Mouse (Mus musculus): ENCODE measurements at regions not wholly inside any gene's neighbourhood (a gene's known extent, or its start where the extent isn't known, plus 50 kb on each side); places are given as distances from the start of the nearest gene placed in this dataset.

DNA sequence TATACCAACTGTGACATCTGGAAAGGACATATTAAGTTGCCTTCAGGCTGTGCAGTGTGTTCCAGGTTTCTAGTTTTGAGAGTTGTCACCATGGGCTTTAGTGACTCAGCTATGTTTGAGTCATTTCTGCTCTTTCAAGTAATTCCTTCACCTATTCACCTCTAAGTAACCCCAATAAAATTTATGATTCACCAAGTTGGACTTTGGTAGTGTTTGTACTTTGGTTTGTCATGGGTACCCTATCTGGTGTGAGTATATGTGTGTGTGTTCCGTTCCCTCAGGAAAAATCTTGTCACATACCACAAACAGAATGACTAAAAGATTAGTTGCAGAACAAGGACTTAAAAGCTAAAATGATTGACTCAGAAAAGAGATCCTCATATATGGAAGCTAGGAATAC lies 76.8 kb upstream of the Crbn start:
- Histone ChIP-seq H3K27ac (no peak overlapping the region), H3K4me2 (replicated peaks) (no peak overlapping the region), H3K9me3 (no peaks in the 10 kb centered on the region), H3K4me3 (no peak overlapping the region), H3K27me3 (no peaks in the 10 kb centered on the region), H3K9ac (no peak overlapping the region), H3K36me3 (no peaks in the 10 kb centered on the region), H3K4me1 (no peaks in the 10 kb centered on the region)
- ATAC-seq (ENCODE audit: low FRiP score, low read depth) = no peak
- 87% methylated on average over 1 of the region's 1 CpGs for WGBS

DNA sequence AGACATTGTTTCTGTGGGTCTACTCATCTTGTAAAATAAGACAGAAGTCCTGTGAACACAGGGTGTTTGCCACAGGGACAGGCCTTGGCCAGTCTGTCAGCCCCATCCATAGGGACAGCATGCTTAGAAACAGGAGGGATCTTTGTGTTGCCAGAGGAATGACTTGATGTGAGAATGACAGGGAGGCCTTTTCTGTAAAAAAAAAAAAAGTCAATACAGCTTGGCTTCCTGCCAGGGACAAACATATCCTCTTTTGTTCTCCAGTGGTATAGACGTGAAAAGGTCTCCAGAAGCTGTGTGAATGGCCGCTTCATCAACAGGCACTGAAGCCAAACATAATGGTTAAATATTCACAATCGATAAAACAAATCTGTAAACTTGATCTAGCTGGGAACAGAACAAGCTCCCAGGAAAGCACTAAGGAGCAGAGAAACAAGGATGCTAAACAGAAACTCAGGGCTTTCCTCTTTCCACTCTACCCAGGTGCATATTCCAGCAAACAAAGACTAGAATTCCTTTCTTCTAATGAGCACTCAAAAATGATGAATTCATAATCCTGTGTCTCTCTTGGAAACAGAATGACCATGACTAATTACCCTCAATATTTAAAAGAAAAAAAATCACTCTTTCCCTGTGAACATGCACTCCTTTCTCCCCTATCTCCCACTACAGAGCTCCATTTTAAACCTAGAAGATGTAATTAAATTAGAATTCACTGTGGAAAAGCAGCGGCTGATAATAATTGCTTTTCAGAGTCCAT lies 92.2 kb upstream of the Crbn start:
- H3K4me3 ChIP-seq = no peak overlapping the region
- no peak overlapping the region for H3K4me2 ChIP-seq (replicated peaks)
- H3K4me1 ChIP-seq = no peaks in the 10 kb centered on the region
- H3K27me3 ChIP-seq = no peaks in the 10 kb centered on the region
- no peak overlapping the region for H3K9ac ChIP-seq
- H3K36me3 ChIP-seq = no peaks in the 10 kb centered on the region
- no peaks in the 10 kb centered on the region for H3K9me3 ChIP-seq
- 75% methylated on average over 4 of the region's 4 CpGs for WGBS
- no peak overlapping the region for H3K27ac ChIP-seq
- no peak for ATAC-seq (ENCODE audit: low FRiP score, low read depth)

DNA sequence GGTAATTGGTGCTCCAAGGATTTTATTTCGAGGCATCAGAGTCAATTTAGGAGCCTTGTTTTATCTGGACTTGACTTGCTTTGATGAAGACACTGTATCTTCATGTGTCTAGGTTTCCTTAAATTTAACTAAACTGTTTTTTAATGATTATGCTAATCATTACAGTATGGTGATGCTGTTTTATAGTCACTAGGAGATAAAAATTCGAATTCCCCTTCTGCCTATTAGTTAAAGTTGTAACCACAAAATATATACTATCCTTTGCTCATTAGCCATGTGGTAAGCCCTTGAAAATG lies 92.7 kb upstream of the Crbn start:
- 46% methylated on average over 2 of the region's 2 CpGs for WGBS
- Histone ChIP-seq H3K4me2 (replicated peaks) (no peak overlapping the region), H3K4me3 (no peak overlapping the region), H3K9ac (no peak overlapping the region), H3K27me3 (no peaks in the 10 kb centered on the region), H3K27ac (no peak overlapping the region), H3K36me3 (no peaks in the 10 kb centered on the region), H3K4me1 (no peaks in the 10 kb centered on the region), H3K9me3 (no peaks in the 10 kb centered on the region)
- no peak for ATAC-seq (ENCODE audit: low FRiP score, low read depth)

DNA sequence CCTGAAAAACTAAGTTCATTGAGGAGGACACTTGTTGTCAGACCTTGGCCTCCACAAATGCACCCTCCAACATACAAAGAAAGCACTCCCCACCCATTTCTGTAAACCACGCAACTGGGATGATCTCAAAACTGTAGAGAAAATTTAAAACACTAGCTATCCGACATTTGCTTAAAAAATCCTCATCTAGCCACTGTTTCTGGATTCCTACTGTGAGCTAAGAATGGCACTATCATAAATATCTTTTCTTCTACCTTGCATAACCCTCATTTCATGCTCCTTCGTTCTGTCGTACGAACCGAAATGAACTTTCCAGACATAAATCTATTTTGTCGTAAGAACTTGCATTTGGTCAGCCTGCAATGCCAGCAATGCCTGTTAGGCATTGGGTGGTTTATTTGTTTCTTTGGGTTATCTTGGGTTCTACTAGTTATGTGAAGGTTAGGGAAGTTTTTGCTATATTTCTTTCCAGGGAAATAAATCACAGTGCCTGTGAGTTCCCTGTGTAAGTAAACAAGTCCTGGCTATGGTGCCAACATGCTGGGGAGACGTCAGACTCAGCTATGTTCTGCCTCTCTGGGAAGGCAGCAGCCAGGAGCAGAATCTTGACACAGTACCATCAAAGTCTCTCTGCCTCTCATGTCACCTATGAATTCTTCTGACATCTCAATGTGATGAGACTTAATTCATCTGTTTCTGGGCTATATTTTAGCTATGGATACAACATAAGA lies 104.2 kb upstream of the Crbn start:
- no peaks in the 10 kb centered on the region for H3K9me3 ChIP-seq
- no peak for ATAC-seq (ENCODE audit: low FRiP score, low read depth)
- WGBS = 87% methylated on average over 8 of the region's 8 CpGs

DNA sequence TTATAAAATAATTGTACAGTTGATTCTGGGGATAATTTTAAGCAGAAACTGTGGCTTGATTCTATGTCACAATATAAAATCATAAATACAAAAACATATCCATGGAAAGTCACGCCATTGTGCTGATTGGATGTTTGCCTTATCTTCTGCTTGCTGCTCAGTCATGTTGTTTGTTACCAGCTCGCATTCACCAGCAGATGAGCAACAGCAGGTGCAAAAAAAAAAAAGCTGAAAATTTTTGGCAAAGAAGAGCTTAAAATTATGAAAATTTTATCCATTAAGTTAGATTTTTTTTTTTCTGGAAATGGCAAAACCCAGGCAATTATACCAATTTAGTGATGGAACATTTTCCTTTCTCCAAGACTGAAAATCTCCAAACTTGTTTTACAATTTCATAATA lies 115.2 kb upstream of the Crbn start:
- Histone ChIP-seq H3K4me3 (no peak overlapping the region), H3K27me3 (no peaks in the 10 kb centered on the region), H3K36me3 (no peaks in the 10 kb centered on the region), H3K9me3 (no peaks in the 10 kb centered on the region), H3K27ac (no peak overlapping the region), H3K4me2 (replicated peaks) (no peak overlapping the region), H3K9ac (no peak overlapping the region), H3K4me1 (no peaks in the 10 kb centered on the region)
- WGBS = 86% methylated on average over 2 of the region's 2 CpGs
- no peak for ATAC-seq (ENCODE audit: low FRiP score, low read depth)

More for the DNA sequence above, 104.2 kb upstream of the Crbn start:
- no peak overlapping the region for H3K9ac ChIP-seq
- H3K4me1 ChIP-seq = no peaks in the 10 kb centered on the region
- no peak overlapping the region for H3K4me3 ChIP-seq
- no peak overlapping the region for H3K27ac ChIP-seq
- no peaks in the 10 kb centered on the region for H3K36me3 ChIP-seq
- no peaks in the 10 kb centered on the region for H3K27me3 ChIP-seq
- H3K4me2 ChIP-seq (replicated peaks) = no peak overlapping the region

DNA sequence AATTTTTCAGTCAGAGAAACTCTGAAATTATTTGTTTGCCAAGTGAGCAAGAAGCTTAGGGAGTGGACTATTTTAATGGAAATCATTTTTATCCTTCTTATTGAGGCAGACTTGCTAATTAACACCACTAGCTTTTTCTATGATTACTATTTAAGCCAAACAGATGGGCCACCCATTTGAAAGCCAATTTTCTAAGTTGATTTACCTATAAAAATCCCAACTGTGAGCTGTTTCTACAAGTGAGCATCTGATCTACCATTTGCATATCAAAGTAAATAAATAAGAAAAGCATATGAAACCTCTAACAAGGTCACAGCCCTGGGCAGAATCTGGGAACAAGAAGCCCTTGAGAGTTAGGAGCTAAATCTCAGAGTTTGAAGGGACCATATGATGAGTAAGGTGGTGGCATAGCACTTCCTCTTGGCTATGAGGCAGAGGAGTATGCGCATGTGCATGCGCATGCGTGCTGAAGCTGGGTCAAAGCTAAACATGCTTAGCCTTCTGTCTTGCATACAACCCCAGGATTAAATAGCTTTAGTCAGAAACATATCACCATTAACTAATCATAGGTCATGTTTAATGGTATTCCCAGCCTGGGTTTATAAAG lies 116.9 kb upstream of the Crbn start:
- no peak for ATAC-seq (ENCODE audit: low FRiP score, low read depth)
- no peaks in the 10 kb centered on the region for H3K9me3 ChIP-seq
- no peaks in the 10 kb centered on the region for H3K36me3 ChIP-seq
- no peak overlapping the region for H3K4me3 ChIP-seq
- no peak overlapping the region for H3K9ac ChIP-seq
- H3K27ac ChIP-seq = no peak overlapping the region
- H3K4me1 ChIP-seq = no peaks in the 10 kb centered on the region
- no peak overlapping the region for H3K4me2 ChIP-seq (replicated peaks)
- 98% methylated on average over 3 of the region's 3 CpGs for WGBS
- no peaks in the 10 kb centered on the region for H3K27me3 ChIP-seq

DNA sequence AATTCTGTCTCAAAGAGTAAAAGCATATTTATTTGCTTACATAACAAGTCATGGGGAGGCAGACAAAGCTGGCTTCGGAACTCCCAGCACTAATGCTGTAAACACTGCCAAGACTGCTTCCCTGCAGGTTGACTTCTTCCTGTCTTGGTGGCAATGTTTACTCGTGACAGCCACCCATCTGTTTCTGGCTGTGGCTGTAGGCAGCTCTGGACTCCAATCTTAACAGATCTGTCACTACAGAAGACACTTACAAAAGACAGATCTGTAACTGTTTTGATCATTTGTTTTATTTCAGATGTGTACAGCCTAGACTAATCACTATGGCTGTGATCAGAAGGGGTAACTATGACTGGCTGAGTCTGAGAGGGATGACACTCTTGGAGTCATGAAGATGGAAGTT lies 121.1 kb upstream of the Crbn start:
- WGBS = 45% methylated on average over 2 of the region's 2 CpGs
- no peak overlapping the region for H3K4me2 ChIP-seq (replicated peaks)
- H3K27ac ChIP-seq = no peak overlapping the region
- H3K9ac ChIP-seq = no peak overlapping the region
- H3K36me3 ChIP-seq = no peaks in the 10 kb centered on the region
- H3K4me3 ChIP-seq = no peak overlapping the region
- no peaks in the 10 kb centered on the region for H3K4me1 ChIP-seq
- H3K9me3 ChIP-seq = no peaks in the 10 kb centered on the region
- no peaks in the 10 kb centered on the region for H3K27me3 ChIP-seq
- ATAC-seq (ENCODE audit: low FRiP score, low read depth) = no peak

DNA sequence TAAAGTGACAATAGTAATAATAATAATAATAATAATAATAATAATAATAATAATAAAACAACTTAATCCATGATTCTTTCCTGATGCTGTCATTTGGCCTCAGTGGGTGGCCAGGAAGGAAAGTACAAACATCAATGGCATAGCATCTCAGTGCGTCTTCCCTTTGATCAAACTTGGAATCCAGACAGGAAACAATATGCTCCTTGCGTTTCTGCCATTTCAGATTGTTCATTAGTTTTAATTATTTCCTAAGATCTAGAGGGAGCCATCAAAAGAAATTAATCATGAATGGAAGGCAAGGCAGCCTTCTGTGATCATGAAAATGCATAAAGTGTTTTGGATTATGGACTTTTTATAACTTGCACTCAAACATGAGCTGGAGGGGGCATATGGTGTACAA lies 125.6 kb upstream of the Crbn start:
- no peaks in the 10 kb centered on the region for H3K27me3 ChIP-seq
- H3K9ac ChIP-seq = no peak overlapping the region
- H3K4me3 ChIP-seq = no peak overlapping the region
- no peak overlapping the region for H3K27ac ChIP-seq
- no peaks in the 10 kb centered on the region for H3K36me3 ChIP-seq
- 47% methylated on average over 2 of the region's 2 CpGs for WGBS
- H3K9me3 ChIP-seq = no peaks in the 10 kb centered on the region
- H3K4me2 ChIP-seq (replicated peaks) = no peak overlapping the region
- H3K4me1 ChIP-seq = no peaks in the 10 kb centered on the region
- no peak for ATAC-seq (ENCODE audit: low FRiP score, low read depth)

DNA sequence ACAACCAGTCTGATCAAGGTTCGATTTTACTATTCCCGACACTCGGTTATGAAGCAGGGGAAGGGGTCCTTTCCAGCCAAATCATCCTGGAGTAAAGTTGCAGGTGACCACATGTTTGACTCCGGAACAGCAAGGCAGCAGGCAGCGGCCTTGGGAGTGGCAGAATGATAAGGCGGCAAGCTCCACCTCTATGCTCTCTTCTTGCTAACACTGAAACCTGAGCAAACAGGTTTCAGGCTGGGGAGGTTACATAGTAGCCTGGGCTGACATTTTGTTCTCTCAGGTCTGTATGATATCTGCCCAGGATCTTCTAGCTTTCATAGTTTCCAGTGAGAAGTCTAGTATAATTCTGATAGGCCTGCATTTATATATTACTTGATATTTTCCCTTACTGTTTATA lies 133.7 kb upstream of the Crbn start:
- H3K27ac ChIP-seq = no peak overlapping the region
- H3K9ac ChIP-seq = no peak overlapping the region
- no peak overlapping the region for H3K4me2 ChIP-seq (replicated peaks)
- H3K27me3 ChIP-seq = no peaks in the 10 kb centered on the region
- whole genome bisulfite sequencing = 83% methylated on average over 6 of the region's 6 CpGs
- H3K4me1 ChIP-seq = no peaks in the 10 kb centered on the region
- no peaks in the 10 kb centered on the region for H3K36me3 ChIP-seq
- no peak overlapping the region for H3K4me3 ChIP-seq
- ATAC-seq (ENCODE audit: low FRiP score, low read depth) = no peak
- H3K9me3 ChIP-seq = no peaks in the 10 kb centered on the region

DNA sequence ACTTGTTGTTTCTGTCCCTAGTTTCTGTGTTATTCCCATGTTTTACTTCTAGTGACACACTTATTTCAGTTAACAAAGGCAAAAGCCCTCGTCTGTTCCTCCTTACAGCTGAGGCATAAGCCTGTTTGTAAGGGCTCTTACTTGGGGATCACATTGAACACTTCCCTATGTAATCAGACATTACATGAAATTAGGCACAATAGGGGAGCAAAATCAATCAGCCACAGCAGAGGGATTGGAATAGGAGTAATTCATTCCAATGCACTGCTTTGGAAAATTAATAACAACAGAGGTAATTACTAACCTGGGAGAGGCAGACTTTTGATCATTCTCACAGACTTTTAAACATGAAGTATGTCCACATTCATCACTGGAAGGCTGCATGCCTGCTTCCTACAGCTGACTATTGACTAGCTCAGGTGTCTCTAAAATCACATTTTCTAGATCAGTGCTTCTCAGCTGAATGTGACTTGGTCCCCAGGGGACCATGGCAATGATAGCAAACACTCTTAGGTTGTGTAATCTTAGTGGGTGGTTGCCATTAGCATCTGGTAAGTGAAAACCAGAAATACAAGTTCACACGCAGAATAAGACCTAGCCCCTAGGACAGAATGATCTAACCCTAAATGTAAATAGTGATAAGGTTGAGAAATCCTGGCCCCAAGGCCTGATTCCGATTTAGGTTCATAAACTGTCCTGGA lies 146.5 kb upstream of the Crbn start:
- Histone ChIP-seq H3K9me3 (no peaks in the 10 kb centered on the region), H3K4me1 (no peaks in the 10 kb centered on the region), H3K27me3 (no peaks in the 10 kb centered on the region), H3K27ac (no peak overlapping the region), H3K4me2 (replicated peaks) (no peak overlapping the region), H3K36me3 (no peaks in the 10 kb centered on the region), H3K4me3 (no peak overlapping the region), H3K9ac (no peak overlapping the region)
- no peak for ATAC-seq (ENCODE audit: low FRiP score, low read depth)
- 70% methylated on average over 3 of the region's 3 CpGs for WGBS

DNA sequence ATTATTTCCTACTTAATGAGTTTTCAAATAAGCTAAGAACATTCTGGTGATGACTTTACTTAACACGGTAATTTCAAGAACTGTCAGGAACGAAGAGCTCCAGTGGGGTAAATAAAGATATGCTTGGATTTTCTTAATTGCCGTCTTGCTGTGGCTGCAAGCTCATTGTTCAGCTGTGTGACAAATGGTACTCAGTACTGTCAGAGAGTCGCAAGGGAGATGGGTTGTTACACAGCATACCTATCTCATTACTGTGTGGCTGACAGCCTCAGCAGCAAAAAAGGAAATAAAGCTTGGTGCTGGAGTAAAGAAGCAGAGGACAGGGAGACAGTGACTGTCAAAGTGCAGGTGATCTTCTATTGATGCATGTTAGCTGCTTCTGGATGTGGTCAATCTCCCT lies 151.0 kb upstream of the Crbn start:
- WGBS = 55% methylated on average over 4 of the region's 4 CpGs

DNA sequence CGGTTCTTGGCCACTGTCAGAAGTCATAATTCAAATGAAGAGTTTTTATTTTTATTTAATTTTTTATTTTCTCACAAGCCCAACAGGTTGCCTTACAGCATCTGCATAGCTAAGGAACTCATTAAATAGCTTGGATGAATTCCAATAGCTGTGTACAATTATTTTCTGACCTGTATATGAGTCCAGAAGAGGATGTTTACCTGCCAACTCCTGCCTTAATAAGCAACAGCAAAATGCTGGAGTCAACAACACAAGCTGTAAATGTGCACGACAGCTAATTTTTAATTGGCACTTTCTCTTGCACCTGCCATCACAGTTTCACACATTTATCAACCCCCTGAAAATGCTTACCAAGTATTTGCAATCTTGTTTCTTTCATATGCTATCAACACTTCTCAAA lies 161.4 kb upstream of the Crbn start:
- H3K27me3 ChIP-seq = no peaks in the 10 kb centered on the region
- no peak for ATAC-seq (ENCODE audit: low FRiP score, low read depth)
- no peak overlapping the region for H3K9ac ChIP-seq
- WGBS = 69% methylated on average over 2 of the region's 2 CpGs
- H3K27ac ChIP-seq = no peak overlapping the region
- no peaks in the 10 kb centered on the region for H3K4me1 ChIP-seq
- no peak overlapping the region for H3K4me2 ChIP-seq (replicated peaks)
- no peak overlapping the region for H3K4me3 ChIP-seq
- no peaks in the 10 kb centered on the region for H3K9me3 ChIP-seq
- H3K36me3 ChIP-seq = no peaks in the 10 kb centered on the region

More for the DNA sequence above, 151.0 kb upstream of the Crbn start:
- no peak overlapping the region for H3K4me3 ChIP-seq
- no peak overlapping the region for H3K27ac ChIP-seq
- no peak for ATAC-seq (ENCODE audit: low FRiP score, low read depth)
- no peaks in the 10 kb centered on the region for H3K27me3 ChIP-seq
- H3K9me3 ChIP-seq = no peaks in the 10 kb centered on the region
- no peak overlapping the region for H3K4me2 ChIP-seq (replicated peaks)
- H3K9ac ChIP-seq = no peak overlapping the region
- no peaks in the 10 kb centered on the region for H3K36me3 ChIP-seq
- no peaks in the 10 kb centered on the region for H3K4me1 ChIP-seq

Data from limb, embryonic 13.5 days (tissue).